Mouse (Mus musculus): ENCODE results near the gene Efna5.

Efna5 gene

DNA sequence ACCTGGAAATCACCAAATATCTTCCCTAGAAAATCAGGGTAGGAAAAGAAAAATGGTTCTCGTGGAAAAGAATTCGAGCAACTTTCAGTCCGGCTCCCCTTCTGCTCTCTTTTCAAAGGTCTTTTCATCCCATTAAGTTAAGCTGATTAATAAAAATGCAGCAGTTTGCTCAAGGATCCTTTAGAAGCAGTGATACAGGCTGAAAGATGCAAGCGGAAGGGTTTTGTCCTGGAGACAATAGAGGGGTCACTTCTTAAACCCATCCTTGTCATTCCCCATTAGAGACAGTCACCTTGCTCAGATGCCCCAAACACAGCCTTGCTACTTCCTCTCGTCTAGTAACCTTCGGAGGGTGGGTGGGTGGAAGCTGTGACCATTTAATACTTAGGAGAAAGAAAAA, 27.4 kb downstream of the Efna5 start:
- DNase-seq (ENCODE audit: extremely low spot score): no peak

DNA sequence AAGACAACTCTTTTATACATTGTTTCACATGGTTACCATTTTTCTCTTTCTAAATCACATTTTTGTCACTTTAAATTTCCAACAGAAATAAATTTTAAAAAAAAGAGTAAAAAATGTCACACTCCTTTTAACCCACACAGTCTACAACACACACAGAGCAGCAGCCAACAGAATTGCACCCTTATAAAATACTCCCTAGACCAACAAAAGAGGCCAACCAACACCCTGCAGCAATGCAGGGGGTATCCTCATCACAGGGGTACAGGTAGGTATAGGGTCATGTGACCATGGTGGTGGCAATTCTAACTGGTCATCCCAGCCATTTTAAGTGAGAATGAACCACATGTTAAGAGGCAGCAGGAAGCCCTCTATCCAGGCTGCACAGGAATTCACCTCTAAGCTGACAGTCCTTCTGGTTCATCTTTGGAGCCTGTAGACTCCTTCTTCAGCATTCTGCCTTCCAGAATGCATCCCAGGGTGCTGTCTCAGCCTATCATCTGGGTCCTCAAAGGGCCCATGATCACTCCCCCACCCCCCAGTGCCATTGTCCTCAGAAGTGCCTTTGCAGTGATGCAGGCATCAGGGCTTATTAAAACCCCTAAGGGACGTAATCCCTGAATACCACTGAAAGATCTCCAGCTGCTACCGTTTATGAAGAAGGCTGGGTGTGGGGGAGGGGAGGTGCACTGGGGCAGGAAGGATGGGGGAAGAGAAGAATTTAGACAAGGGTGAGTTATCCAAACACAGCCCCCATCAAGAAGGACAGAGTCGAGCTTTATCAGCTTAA, 28.1 kb downstream of the Efna5 start:
- DNase-seq (ENCODE audit: extremely low spot score): peak; percentile 72

DNA sequence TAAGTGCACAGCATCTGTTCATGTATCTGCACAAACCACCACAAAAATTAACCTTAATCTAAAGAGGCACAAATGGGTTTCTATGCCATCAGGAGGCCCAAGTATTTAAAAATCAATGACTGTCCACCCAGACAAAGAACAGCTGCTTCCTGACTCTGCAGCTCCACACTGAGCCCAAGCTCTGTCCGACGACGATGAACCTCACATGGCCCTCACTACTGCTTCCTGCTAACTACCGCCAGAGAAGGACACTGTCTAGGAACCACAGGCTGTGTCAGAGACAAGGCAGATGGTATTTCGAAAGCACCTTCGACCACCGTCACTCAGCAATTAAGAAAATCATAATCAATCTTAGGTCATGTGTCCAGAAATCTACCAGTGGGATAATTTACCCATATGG, 29.8 kb downstream of the Efna5 start:
- DNase-seq (ENCODE audit: extremely low spot score): no peak

DNA sequence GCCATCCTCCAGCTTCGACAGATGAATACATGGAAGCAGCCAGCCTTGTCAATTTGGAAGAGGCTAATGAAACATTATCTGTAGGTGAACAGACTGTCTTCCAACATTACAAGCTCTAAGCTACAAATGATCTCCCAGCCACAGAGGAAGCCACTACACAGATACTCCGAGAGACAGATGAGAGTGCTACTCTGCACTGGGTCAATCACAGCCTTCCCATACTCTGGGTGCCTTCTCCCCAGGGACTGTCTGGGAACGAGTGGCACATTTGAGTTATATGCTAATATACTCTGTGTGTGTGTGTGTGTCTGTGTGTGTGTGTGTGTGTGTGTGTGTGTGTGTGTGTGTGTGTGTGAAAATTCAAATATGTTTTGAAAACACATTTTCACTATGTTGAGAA, 30.5 kb downstream of the Efna5 start:
- DNase-seq (ENCODE audit: extremely low spot score): no peak

DNA sequence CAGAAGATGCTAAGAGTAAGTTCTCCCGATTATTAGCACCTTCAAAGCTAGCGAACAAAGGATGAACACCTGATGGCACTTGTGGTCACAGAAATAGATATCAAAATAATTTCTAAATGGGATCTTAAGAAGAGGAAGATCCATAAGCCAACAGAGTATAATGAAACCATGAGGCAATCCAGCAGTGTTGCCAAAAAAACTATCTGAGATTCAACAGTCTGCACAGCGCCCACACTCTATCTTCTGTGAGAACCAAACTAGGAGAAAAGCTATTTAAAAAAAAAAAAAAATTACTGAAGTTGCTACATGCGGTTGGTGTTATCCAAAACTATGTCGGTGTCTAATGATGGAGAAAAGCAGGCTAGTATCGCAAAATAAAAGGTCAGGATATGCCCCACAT, 31.4 kb downstream of the Efna5 start:
- no peak for DNase-seq (ENCODE audit: extremely low spot score)

DNA sequence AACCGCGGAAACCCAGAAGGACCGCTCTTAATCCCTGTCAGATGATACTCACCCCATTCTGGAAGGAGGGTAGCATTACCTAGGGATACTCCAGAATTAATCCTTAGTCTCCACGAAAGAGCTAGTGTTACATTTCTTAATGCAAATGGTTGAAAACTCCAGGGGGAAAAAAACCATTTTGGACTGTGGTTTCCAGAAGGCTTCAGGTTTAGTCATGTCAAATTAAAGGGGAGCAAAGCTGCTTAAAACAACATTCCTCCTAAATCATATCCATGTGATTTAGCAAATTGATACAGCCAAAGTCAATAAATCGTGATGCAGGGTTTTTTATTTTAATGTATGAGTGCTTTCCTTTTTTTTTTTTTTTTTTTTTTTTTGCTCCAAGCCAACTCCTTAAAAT, 35.5 kb downstream of the Efna5 start:
- no peak for DNase-seq (ENCODE audit: extremely low spot score)

DNA sequence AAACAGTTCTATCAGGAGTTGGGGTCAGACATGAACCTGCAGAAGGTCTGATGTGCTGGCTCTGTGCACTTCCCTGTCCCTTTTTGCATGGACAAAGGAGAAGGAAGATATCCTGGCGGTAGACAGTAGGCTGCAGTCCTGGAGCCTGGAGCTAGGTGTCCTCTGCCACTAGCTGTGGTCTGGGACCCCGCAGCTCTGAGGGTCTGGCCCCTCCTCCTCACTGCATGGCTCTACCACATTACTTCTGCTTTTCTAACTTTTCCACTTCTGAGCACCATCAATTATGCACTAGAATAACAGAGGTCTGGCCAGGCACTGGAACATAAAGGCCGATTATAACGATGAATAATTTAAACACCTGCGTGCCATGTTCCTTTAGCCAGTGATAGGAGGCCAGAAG, 36.8 kb downstream of the Efna5 start:
- no peak for DNase-seq (ENCODE audit: extremely low spot score)

DNA sequence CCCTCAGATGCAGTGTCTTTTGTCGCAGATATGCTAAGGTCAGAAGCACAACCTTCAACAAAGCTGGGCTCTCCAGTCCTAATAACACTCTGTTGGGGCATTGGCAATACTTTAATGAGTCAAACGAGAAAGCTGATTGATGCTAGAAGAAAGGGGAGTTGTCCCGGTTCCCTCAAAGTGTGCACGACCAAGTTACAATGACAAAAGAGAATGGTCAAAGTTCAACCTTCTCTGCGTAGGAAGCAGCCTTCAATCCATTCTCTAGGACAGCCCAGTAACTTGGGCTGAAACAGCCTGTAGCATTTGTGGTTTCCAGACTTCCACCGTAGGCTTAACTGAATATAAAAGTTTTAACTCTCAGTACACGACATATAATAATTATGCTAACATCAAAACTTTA, 43.8 kb downstream of the Efna5 start:
- DNase-seq (ENCODE audit: extremely low spot score): no peak

DNA sequence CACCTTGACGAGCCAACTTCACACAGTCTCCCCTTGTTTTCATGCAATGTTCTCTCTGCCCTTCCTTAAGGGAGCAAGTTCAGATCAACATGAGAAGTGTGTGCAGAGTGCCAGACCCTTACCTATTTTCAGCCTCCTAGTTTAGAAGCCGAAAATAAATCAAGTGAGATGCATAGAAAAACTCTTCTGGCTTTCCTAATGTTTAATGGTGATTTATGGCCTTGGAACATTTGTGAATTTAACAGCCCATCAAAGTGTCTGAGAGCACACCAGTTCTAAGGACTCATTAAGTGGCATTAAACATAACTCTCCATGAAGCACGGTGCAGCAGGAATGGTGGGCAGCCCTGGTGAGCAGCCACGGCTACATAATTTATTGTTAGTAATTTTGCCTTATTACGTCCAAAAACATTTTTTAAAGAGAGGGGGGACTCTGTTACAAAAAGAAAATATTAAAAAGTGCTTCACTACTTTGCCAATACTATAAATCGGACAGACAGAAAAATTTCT, 44.5 kb downstream of the Efna5 start:
- no peak for DNase-seq (ENCODE audit: extremely low spot score)

DNA sequence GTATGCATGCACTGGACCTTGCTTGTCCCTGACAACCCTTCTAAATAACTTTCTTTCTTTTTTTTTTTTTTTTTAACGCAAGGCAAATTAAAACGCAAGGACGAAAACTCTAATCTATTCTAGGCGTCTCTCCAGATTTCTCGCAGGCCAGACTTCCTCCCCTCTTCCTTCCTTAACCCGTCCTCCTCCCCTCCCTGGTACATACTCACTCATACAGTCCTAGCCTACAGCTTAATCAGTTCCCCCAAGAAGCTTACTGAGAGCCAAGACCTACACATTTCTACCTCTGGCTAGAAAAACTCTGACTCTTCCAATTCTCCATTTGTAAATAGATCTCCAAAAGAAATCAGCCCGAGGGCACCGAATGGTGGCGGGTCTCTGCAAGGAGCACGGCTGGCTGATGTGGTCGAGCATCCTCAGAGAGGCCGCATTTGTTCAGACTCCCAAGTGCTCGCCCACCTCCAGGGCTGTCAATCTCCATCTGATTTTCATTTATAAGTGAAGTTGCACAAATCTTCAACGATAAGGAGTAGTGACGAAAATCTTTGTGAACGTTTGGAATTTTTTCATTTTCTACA, 48.5 kb downstream of the Efna5 start:
- no peak for DNase-seq (ENCODE audit: extremely low spot score)

DNA sequence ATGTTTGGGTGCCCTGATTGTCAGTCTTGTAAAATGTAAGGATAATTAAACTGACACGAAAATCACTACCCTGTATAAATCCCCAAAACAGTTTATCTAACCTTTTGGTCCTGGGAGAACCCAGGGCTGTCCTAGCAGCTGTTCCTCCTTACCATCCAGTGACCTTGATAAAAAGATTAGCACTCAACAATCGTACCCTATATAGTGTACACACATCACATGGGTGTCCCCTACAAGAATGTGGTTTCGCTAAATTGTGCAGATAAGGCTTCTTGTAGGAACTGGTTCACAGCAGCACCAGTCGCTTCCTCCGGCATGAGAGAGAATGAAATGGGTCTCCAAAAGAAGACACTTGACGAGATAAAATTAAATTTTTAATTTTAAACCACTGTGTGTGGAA, 53.6 kb downstream of the Efna5 start:
- no peak for DNase-seq (ENCODE audit: extremely low spot score)

DNA sequence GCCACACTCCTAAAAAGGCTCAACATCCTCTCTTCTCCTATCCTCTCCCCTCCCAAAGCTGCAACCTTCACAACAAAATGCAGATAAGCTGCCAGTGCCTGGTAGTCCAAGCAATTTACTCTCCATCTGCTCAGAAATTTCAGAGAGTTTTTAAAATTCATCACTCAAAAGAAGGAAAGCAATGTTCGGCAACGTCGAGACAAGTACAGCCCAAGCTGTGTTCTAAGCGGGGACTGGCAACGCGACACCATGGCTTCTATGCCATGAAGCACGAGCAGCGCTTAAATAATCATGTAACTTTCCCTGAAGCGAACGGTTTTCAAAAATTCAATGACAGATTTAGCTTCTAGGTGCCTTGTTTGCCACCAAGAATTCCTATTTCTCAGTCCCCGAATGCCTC, 59.9 kb downstream of the Efna5 start:
- no peak for DNase-seq (ENCODE audit: extremely low spot score)

DNA sequence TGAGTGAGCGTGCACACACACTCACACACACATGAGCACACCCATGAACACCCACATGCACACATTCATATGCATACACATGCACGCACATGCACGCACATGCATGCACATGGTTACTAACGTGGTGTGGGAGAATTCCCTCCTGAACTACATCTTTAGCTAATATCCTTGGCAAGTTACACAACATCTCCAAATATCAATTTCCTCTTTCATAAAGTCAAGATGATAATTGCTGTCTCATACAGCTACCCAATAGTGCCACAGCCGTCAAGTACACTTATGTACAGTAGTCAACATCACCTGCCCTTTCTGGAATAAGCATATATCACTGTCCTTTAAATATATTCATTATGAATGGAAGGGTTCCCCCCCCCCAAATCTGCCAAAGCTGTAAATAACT, 61.2 kb downstream of the Efna5 start:
- no peak for DNase-seq (ENCODE audit: extremely low spot score)

DNA sequence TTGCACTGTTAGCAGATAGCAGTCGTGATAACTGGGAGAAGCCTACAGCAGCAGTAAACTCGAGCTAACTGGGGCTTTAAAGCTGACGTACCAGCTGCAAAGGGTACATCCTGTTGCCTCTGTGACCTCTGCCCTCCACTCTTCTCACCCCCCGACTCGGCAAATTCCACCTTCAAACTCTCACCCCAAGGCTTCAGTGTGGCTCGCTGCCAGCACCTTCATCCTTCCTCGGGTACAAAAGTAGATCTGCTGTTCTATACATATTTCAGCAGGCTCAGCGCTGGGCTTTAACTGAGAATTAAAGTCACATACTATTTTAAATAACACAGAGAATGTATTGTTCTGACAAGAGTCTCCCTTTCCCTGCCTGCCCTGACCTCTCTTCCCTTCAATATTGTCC, 62.3 kb downstream of the Efna5 start:
- DNase-seq (ENCODE audit: extremely low spot score): peak; percentile 57

DNA sequence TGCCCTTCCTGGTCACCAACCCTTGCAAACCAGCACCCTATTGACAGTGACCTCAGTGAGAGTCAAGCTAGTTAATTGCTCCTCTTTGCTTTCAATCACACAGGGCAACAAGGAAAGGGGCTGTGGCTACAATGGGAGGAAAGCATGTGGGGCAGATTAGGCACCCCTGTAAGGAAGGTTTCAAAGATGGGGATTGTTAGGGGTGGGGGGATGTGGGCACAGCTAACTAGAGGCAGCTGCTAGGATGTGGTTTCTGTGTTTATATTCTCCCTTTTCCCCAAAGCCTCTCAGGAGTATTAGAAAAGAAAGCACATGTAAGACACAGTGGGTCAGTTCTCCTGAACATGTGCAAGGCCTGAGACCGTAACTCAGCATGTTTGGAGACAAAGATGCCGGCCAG, 62.8 kb downstream of the Efna5 start:
- no peak for DNase-seq (ENCODE audit: extremely low spot score)

DNA sequence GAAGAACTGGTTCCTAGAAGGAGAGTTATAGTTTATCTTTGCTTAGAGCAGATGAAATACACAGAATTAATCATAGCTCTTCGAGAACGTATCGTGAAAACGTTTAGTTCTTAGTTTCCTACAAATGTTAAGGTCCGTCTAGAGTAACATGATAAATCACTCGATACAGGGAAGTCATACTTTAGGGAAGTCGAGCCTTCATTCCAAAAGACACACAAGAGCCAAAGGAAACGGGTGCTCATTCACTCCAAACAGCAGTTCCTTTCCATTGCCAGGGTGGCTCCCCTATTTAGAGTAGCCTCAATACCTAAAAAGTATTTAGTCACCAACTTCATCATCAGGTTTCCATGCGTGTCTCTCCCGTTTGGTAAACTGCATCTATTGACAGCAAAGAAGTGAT, 64.2 kb downstream of the Efna5 start:
- DNase-seq (ENCODE audit: extremely low spot score): no peak

DNA sequence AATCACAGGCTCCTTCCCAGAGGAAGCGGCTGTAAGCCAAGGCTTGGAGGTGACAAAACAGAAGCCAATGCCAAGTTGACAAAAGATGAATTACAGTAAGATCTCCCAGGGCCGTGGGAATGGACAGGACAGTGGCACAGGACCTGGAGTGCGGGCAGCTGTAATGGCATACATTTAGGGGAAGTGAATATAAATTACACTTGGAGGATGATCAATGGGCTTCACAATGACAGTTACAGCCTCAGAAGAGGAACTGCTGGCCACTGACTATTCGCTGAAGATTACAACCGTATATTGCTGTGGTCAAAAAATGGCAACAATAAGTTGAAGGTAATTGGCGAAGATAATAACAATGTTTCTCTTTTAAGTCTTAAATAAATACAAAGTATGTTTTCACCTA, 67.7 kb downstream of the Efna5 start:
- no peak for DNase-seq (ENCODE audit: extremely low spot score)

DNA sequence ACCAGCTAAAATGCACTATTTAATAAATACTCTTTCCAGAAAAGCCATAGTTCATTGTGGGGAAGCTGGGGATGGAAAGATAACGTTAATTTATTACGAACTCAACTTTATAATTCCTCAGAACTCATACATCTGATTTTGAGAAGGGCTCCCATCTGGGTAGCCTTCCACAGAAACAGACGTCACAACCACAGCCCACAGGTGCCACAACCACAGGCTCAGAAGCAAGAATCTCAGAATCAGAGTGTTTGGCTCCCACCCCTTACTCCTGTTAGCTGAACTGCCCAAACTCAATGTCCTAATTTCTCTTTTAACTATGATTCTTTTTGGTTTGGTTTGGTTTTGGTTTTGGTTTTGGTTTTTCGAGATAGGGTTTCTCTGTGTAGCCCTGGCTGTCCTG, 73.2 kb downstream of the Efna5 start:
- no peak for DNase-seq (ENCODE audit: extremely low spot score)

DNA sequence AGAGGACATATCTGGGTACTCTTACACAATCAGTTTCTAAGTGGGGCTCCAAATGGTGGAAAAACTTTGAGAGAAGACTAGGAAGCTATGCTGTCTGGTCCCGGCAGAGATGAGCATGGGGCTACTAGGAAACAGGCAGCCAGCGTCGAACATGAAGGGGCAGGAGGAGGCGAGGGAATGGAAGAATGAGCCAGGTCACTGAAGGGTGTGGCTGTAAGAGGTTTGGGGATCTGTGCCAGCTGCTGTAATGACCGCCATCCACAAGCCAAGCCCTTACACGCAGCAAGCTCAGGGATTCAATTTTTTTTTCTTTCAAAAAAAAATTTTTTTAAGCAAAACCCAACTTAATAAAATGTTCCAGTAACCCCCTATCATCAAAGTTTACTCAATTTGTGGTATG, 74.5 kb downstream of the Efna5 start:
- no peak for DNase-seq (ENCODE audit: extremely low spot score)

DNA sequence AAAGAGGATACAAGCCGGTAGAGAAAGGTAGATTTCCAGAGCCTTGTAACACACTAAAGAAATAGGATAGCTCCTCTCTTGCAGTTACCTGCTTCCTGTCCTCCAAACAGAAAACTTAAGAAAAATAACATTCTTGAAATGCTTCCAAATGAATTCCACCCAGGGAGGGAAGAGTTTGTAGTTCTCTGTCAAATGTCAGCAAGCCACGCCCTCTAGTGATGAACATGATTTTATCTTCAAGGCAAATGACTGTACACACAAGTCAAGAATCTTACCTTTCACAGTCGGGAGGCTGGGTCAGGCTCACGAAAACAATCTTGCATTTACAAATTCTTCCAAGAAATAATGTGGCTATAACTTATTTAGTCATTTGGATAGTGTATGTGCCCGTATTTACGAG, 78.4 kb downstream of the Efna5 start:
- DNase-seq (ENCODE audit: extremely low spot score): no peak

DNA sequence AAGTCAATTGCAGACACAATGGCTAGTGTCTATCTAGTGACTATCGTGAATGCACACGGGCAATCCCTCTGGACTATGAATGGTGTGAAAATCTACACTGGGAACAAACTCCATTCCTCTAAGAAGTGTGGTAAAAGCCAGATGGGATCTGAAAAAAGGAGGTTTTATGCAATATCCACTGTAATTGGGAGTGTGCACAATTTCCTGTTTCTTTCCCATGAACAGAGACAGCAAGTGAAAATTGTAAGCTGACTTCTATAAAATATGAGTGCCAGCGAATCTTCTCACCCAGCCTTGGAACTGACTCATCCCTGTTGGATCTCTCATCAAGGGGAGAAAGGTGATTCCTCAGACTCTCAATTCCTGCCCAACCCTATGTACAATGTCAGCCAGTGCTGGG, 83.8 kb downstream of the Efna5 start:
- DNase-seq (ENCODE audit: extremely low spot score): no peak

DNA sequence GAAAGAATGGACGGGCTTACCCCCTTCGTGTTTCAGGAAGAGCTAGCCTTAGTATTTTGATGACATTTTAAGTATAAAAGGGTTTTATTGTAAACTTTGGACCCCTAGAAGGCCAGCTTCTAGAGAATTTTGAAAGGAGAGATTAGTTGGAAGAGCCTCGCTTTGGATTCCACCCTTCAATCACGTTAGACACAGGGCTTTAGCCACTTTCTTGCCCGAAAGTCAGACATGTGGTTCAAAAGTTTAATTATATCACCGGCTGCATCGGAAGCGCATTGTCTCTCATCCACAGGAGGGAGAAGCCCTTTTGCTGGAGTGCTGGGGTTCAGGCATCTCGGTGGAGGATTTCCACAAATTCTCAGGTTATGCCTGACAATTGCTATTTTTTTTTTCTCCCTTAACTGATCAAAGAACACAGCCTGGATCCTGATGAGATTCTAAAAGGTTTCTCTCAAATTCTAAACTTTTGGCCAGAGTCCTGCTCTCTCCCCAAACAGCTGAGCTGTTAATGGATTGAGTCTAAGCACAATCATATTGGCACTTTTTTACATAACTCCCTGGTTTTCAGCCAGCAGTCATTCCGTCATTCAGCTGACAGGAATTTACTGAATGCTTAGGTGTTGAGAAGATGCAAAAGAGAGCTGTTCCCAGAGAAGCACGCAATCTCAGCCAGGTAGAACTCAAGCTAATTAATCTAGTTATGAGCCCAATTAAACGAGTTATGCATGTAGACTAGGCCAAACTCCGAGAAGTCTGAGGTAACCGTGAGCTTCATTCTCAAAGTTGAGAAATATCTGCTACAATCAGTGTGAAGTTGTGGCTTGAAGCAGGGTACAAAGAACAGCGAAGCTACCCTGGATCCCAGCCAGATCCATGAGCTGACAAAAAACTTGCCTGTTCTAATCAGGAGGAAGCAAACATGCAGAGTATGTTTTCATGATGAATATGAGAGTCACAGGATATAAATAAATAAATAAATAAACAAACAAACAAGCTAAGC, 91.5 kb downstream of the Efna5 start:
- DNase-seq (ENCODE audit: extremely low spot score): no peak

DNA sequence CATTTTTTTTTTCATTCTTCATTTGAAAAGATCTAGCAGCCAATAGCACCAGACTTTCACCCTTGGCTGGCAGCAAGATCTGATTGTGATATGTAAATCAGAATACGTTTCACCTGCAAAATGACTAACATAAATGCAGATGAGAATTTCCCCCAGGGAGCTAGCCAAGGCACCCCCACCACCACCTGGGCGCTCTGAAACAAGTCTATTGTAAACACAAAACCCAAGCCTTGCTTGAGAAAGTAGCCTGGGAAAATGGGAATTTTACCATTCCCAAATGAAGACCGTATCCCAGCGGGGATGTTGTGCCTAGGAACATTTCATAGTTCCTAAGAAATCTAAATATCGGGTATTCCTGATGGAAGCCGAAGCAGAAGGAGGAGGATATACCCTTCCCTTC, 92.3 kb downstream of the Efna5 start:
- no peak for DNase-seq (ENCODE audit: extremely low spot score)

Measured in embryo, embryonic 9.5 days (tissue).